Mouse (Mus musculus) naive thymus-derived CD4-positive, alpha-beta T cell, adult 5 months (primary cell): ENCODE measurements around the gene Uts2b. TPM values are rescaled to one million over a fixed set of nuclear protein-coding genes. Genes with fewer than 3 reads are reported as not detected.

Experiments used
- polyA plus RNA-seq: library from polyadenylated mRNA; unstranded; fragments of 100-300 nt; shearing (Covaris generic); gene quantifications from one replicate; pipeline ENCODE4 v1.2.1, GENCODE M21; 2017

The Uts2b gene
- polyA plus RNA-seq: not detected

GRCm38 (mm10) chr16:27370191-27370590 is at the start of gene Uts2b:
TSS of gene Uts2b (minus strand) at chr16:27370239.

GRCm38 (mm10) chr16:27388761-27389451 is 18.9 kb upstream of the Uts2b start, which contains the start of gene Ccdc50:
TSS of gene Ccdc50 (plus strand) at chr16:27388869.

GRCm38 (mm10) chr16:27307189-27307588 is 62.9 kb downstream of the Uts2b start, which contains the start of gene Ostn:
TSS of gene Ostn (plus strand) at chr16:27307489.

Other genes starting within 250 kb of the Uts2b start
- gene Ostn, start 62.8 kb downstream of the Uts2b start, polyA plus RNA-seq: not detected
- gene Ccdc50, start 18.6 kb upstream of the Uts2b start, polyA plus RNA-seq: 7.3 TPM